Mouse (Mus musculus): ENCODE data around the gene Ppp6r3. TPM values are rescaled to one million over a fixed set of nuclear protein-coding genes. Genes with fewer than 3 reads are reported as not detected.

Ppp6r3 gene
- total and polyA plus RNA-seq, 3 experiments: 84.7 to 115 (median 105) TPM

DNA sequence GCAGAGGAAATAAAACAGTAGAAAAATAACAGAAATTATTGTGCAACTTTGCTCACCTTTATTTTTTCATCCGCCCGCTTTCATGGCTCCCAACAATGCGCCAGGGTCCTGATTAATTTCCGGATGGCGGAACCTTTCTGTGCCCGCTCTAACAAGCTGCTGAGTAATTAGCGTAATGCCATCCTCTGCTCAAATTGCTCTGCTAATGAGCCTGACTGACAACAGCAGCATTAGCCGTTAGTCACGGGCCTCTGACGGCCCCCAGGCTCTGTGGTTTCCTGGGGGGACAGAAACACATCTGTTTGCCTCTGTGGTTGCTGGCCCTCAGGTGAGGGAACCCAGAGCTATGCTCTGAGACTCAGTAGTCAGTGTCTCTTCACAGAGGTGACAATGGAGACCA lies 134.5 kb downstream of the Ppp6r3 start:
- ATAC-seq (ENCODE audit: extremely low read depth, insufficient number of reproducible peaks, low FRiP score, poor library complexity, severe bottlenecking): no peak
- Histone ChIP-seq H3K27me3 (ENCODE audit: insufficient read depth, low read length) (peaks cover 54% of the 10 kb centered on the region), H3K4me1 (ENCODE audit: insufficient read depth, low read depth, low read length) (no peaks in the 10 kb centered on the region), H3K9me3 (replicated peaks) (no peaks in the 10 kb centered on the region), H3K4me3 (ENCODE audit: low read depth, low read length) (no peak overlapping the region), H3K36me3 (replicated peaks) (no peaks in the 10 kb centered on the region)
- no peak for DNase-seq (ENCODE audit: low spot score)
- no peak for TF ChIP-seq CTCF (IDR thresholded peaks at IDR 0.05; ENCODE audit: low read depth, low read length)
- no peak for TF ChIP-seq GATA1 (IDR thresholded peaks at IDR 0.05; ENCODE audit: borderline replicate concordance, low read length)
- no peak for TF ChIP-seq TAL1 (conservative IDR thresholded peaks at IDR 0.05; ENCODE audit: low read depth, low read length)
- no peak for TF ChIP-seq GATA2 (IDR thresholded peaks at IDR 0.05; ENCODE audit: borderline replicate concordance, low read depth, low read length)
- no peak for TF ChIP-seq POLR2AphosphoS5 (IDR thresholded peaks at IDR 0.05; ENCODE audit: insufficient replicate concordance, low read depth, low read length)

DNA sequence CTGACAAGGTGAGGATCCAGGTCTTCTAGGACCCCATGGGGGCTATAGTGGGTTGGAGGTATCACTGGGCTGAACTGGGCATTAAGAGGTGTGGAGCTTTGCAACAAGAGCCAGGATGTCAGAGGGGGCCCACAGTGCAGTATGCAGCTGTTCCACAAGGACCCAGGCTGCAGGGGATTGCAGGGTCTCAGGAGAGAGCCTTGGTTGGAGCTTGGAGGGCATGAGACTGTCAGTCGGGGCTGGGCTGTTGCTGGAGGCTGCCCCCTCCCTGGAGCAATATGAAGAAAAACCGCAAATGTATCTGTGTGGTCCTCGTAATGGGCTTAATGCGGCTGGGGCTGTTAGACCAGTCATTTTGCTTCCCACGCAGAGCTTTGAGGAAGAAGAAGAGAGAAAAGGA lies 134.9 kb downstream of the Ppp6r3 start:
- Histone ChIP-seq H3K4me1 (ENCODE audit: insufficient read depth, low read depth, low read length) (no peaks in the 10 kb centered on the region), H3K4me3 (ENCODE audit: low read depth, low read length) (no peak overlapping the region), H3K36me3 (replicated peaks) (no peaks in the 10 kb centered on the region), H3K27me3 (ENCODE audit: insufficient read depth, low read length) (peaks cover 57% of the 10 kb centered on the region), H3K9me3 (replicated peaks) (no peaks in the 10 kb centered on the region)
- DNase-seq (ENCODE audit: low spot score) (no peak), ATAC-seq (ENCODE audit: extremely low read depth, insufficient number of reproducible peaks, low FRiP score, poor library complexity, severe bottlenecking) (no peak)
- TF ChIP-seq CTCF (IDR thresholded peaks at IDR 0.05; ENCODE audit: low read depth, low read length): no peak
- no peak for TF ChIP-seq GATA1 (IDR thresholded peaks at IDR 0.05; ENCODE audit: borderline replicate concordance, low read length)
- TF ChIP-seq POLR2AphosphoS5 (IDR thresholded peaks at IDR 0.05; ENCODE audit: insufficient replicate concordance, low read depth, low read length): no peak
- TF ChIP-seq GATA2 (IDR thresholded peaks at IDR 0.05; ENCODE audit: borderline replicate concordance, low read depth, low read length): no peak
- TF ChIP-seq TAL1 (conservative IDR thresholded peaks at IDR 0.05; ENCODE audit: low read depth, low read length): no peak

DNA sequence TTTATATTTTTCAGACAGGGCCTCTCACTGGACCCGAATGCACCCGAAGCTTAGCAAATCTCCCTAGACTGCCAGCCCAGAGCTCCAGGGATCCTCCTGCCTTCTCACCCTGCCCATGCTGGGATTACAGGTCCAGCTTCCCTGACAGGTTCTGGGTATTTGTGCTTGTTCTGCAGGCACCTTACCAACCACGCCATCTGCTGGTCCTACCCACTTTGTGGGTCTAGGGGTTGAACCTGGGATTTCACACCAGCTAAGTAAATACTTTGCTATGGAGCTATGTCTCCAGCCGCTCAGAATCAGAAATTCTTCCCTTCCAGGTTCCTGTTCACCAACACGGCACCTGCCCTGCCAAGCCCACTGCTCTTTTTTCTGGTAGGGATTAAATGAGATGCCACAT lies 137.6 kb downstream of the Ppp6r3 start:
- TF ChIP-seq CTCF (IDR thresholded peaks at IDR 0.05; ENCODE audit: low read depth, low read length) (no peak), GATA2 (IDR thresholded peaks at IDR 0.05; ENCODE audit: borderline replicate concordance, low read depth, low read length) (no peak), TAL1 (conservative IDR thresholded peaks at IDR 0.05; ENCODE audit: low read depth, low read length) (no peak), GATA1 (IDR thresholded peaks at IDR 0.05; ENCODE audit: borderline replicate concordance, low read length) (no peak), POLR2AphosphoS5 (IDR thresholded peaks at IDR 0.05; ENCODE audit: insufficient replicate concordance, low read depth, low read length) (no peak)

DNA sequence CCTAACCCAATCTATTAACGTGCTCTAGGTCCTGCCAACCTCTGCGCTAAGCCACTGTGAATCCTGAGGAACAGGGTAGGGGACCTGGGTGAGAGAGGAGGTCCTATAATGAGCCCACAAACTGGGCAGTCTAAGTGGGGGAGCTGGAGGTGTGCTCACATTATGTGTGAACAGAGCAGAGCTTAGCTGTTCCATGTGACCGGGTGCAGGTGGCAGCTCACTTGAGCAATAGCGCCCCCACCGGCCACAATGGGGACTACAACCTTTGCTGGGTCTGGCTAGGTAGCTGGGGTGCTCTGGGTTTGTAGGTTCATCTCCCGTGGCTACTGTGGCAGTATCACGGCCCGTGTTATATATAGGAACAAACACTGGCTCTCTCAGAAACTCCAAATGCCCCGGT lies 138.7 kb downstream of the Ppp6r3 start:
- Histone ChIP-seq H3K4me3 (ENCODE audit: low read depth, low read length) (no peak overlapping the region), H3K36me3 (replicated peaks) (no peaks in the 10 kb centered on the region), H3K27me3 (ENCODE audit: insufficient read depth, low read length) (peaks cover 46% of the 10 kb centered on the region), H3K9me3 (replicated peaks) (no peaks in the 10 kb centered on the region), H3K4me1 (ENCODE audit: insufficient read depth, low read depth, low read length) (no peaks in the 10 kb centered on the region)
- TF ChIP-seq GATA2 (IDR thresholded peaks at IDR 0.05; ENCODE audit: borderline replicate concordance, low read depth, low read length) (no peak), GATA1 (IDR thresholded peaks at IDR 0.05; ENCODE audit: borderline replicate concordance, low read length) (no peak), POLR2AphosphoS5 (IDR thresholded peaks at IDR 0.05; ENCODE audit: insufficient replicate concordance, low read depth, low read length) (no peak), CTCF (IDR thresholded peaks at IDR 0.05; ENCODE audit: low read depth, low read length) (peak; percentile 45)
- no peak for ATAC-seq (ENCODE audit: extremely low read depth, insufficient number of reproducible peaks, low FRiP score, poor library complexity, severe bottlenecking)
- DNase-seq (ENCODE audit: low spot score): peak; percentile 35

More for the DNA sequence above, 137.6 kb downstream of the Ppp6r3 start:
- DNase-seq (ENCODE audit: low spot score) (no peak), ATAC-seq (ENCODE audit: extremely low read depth, insufficient number of reproducible peaks, low FRiP score, poor library complexity, severe bottlenecking) (no peak)
- Histone ChIP-seq H3K4me1 (ENCODE audit: insufficient read depth, low read depth, low read length) (no peaks in the 10 kb centered on the region), H3K4me3 (ENCODE audit: low read depth, low read length) (no peak overlapping the region), H3K9me3 (replicated peaks) (no peaks in the 10 kb centered on the region), H3K36me3 (replicated peaks) (no peaks in the 10 kb centered on the region), H3K27me3 (ENCODE audit: insufficient read depth, low read length) (peaks cover 54% of the 10 kb centered on the region)

DNA sequence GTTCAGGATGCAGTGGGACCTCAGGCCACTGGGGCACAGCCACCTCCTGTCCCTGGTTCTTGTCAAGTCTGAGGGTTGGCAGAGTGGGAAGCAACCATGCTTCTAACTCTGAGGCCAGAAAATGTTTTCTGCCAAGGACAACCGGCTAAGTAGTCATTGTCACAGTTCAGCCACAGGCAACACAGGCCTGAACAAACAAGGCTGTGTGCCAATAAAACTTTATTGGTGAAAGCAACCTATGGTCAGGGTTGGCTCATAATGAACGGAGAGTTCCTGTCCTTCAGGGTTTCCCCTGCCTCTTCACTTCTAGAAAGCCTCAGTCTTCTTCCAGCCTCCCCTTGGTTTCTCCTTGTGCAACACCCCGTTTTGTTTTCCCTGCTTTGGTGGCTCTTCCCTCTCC lies 139.7 kb downstream of the Ppp6r3 start:
- TF ChIP-seq CTCF (IDR thresholded peaks at IDR 0.05; ENCODE audit: low read depth, low read length): no peak
- TF ChIP-seq TAL1 (conservative IDR thresholded peaks at IDR 0.05; ENCODE audit: low read depth, low read length): no peak
- no peak for TF ChIP-seq POLR2AphosphoS5 (IDR thresholded peaks at IDR 0.05; ENCODE audit: insufficient replicate concordance, low read depth, low read length)
- no peak for TF ChIP-seq GATA1 (IDR thresholded peaks at IDR 0.05; ENCODE audit: borderline replicate concordance, low read length)
- DNase-seq (ENCODE audit: low spot score) (no peak), ATAC-seq (ENCODE audit: extremely low read depth, insufficient number of reproducible peaks, low FRiP score, poor library complexity, severe bottlenecking) (no peak)
- Histone ChIP-seq H3K9me3 (replicated peaks) (no peaks in the 10 kb centered on the region), H3K4me1 (ENCODE audit: insufficient read depth, low read depth, low read length) (no peaks in the 10 kb centered on the region), H3K4me3 (ENCODE audit: low read depth, low read length) (no peak overlapping the region), H3K36me3 (replicated peaks) (no peaks in the 10 kb centered on the region), H3K27me3 (ENCODE audit: insufficient read depth, low read length) (peaks cover 43% of the 10 kb centered on the region)

DNA sequence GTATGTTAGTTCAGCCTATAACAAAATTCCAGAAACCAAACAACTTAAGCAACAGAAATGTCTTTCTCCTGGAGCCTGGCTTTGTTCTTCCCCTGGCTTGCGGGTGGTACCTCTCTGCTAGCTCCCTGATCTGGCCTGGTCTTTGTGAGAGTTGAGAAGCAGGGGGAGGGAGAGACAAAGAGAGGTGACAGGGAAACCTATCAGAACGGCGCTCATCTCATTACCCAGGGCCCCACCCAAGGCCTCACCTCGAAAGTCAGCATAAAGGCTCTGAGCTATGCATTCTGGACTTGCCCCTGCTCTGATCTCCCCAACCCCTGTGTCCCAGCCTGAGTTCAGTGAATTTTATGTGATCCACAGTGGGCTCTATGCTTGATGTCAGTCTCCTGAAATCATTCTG lies 140.9 kb downstream of the Ppp6r3 start:
- Histone ChIP-seq H3K4me1 (ENCODE audit: insufficient read depth, low read depth, low read length) (no peaks in the 10 kb centered on the region), H3K36me3 (replicated peaks) (no peaks in the 10 kb centered on the region), H3K27me3 (ENCODE audit: insufficient read depth, low read length) (peaks cover 35% of the 10 kb centered on the region), H3K4me3 (ENCODE audit: low read depth, low read length) (no peak overlapping the region), H3K9me3 (replicated peaks) (no peaks in the 10 kb centered on the region)
- ATAC-seq (ENCODE audit: extremely low read depth, insufficient number of reproducible peaks, low FRiP score, poor library complexity, severe bottlenecking) (no peak), DNase-seq (ENCODE audit: low spot score) (no peak)
- TF ChIP-seq TAL1 (conservative IDR thresholded peaks at IDR 0.05; ENCODE audit: low read depth, low read length) (no peak), GATA1 (IDR thresholded peaks at IDR 0.05; ENCODE audit: borderline replicate concordance, low read length) (no peak), POLR2AphosphoS5 (IDR thresholded peaks at IDR 0.05; ENCODE audit: insufficient replicate concordance, low read depth, low read length) (no peak), CTCF (IDR thresholded peaks at IDR 0.05; ENCODE audit: low read depth, low read length) (no peak), GATA2 (IDR thresholded peaks at IDR 0.05; ENCODE audit: borderline replicate concordance, low read depth, low read length) (no peak)

Measured in G1E (cell line).